Mouse (Mus musculus): ENCODE results near the gene Cmtm8.

Gene Cmtm8

DNA sequence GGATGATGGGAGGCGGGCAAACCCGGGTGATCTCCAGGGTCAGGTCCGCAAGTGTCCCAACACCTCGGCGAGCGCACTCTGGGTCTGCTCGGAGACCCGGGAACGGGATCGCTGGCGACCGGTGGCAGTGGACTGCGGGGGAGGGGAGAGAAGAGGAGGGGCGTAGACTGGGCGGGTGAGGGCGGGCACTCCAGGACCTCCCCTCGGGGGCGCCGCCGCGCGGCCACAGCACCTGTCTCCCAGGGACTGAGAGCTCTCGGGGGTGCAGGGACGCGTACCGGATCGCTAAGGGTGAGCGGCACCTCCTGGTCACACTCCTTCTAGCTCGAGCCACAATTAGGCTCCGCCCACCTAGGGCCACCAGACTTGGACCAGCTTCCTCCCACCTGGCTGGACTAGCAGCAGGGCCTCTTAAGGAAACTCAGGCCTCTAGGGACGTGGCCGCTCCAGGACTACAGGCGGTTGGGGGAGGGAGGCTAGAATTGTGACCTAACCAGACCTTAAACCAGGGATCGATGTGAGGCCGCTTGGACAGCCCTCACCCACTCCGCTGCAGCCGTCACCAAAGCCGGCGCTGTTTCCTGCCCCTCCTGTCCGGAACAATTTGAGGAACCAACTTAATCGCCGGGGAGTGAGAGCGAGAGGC is at the start of gene Cmtm8:
Gene Cmtm8, minus strand, starts transcription at position 140 of the 646 bp plus-strand sequence.
- DNase-seq = peak; percentile 85

DNA sequence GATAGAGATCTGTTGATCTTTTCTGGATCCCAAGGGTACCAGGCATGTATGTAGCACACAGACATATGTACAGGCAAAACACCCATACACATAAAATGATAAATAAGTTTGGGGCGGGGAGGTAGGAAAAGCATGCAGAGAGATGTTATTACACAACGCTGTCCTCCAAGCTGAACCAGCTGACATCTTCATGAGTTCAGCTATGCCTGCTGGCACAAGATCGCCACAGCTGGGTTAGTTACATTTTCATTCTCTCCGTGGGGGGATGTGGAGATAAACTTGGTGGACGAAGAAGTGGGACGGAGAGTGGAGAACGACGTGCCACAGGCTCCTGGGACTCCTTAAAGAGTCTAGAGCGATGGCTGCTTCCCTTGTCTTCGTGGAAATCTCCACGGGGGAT is 49.0 kb upstream of the Cmtm8 start:
- DNase-seq = no peak

DNA sequence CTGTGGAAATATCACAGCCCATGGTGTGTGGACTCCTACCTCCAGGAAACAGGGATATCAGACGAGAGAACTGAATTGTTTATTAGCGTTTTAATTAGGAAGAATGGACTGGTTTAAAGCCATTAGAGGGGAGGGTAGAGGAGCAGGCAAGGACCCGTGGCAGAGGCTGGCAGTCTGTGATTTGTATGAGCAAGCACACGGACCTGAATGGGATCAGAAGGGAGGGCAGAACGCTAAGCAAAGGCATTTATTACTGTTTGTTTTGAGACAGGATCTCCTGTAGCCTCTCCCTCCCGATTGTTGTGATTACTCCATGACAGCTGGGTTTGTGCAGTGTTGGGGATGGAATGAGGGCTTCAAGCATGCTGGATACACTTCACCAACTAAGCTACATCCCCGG is 46.4 kb upstream of the Cmtm8 start:
- no peak for DNase-seq

DNA sequence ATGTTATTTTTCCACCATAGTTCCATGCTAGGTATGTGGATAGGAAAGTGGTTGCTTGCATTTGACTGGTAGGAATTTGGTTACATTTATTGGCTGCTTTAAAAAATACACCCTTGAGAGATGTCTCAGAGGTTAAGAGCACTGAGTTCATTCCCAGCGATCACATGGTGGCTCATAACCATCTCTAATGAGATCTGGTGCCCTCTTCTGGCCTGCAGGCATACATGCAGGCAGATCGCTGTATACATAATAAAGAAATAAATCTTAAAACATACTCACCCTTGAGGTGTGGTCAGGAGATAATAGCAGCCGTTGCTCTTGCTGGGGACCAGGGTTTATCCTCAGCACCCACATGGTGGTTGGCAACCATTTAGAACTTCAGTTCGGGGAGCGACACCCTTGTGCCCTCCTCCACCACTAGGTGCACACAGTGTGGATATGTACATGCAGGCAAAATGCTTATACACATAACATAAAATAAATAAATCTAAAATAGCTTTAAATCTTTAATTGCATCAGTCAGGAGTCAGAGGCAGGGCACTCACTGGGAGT is 45.0 kb upstream of the Cmtm8 start:
- no peak for DNase-seq

DNA sequence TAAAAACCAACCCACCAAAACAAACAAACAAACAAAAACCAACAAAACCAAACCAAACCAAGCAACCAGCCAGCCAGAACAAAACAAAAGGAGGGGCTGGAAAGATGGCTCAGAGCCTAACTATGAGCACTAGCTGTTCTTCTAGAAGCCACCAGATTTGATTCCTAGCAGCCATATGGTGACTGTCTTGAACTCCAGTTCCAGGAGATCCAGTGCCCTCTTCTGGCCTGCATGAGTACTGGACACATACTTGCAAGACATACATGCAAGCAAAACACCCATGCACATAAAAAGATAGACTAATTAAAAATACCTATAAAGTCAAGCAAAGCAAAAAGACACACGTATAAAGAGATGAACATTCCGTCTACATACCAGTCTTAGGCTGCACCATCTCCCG is 43.7 kb upstream of the Cmtm8 start:
- DNase-seq = peak; percentile 63

DNA sequence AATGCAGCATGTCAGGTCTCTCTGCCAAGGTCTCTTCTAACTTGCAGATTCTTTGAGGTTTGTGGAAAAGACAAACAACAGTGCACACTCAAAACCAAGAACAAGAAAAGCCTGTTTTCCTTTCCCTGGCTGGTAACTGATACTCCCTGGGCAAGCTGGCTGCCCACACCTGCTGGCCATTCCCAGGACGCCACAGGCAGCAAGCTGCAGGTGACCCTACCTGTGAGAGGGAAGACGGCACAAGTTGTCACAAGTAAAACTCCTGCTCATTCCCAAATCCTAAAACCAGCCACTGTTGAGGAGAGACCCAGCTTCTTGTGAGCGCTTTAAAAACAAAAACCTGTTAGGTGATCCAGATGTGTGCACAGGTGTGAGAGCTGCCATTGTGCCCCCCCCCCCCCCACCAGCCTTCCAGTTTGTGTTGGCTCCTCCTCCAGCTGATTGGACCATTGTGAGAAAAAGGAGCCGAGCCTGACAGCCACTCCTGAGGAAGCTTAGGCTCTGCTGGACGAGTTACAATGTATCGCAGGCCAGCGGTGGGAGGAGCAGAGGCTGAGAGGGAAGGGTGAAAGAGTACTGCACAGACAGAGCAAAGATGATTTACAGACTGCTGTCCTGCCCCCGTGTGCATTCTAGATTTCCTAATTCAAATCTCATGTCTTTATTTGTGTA is 42.2 kb upstream of the Cmtm8 start:
- DNase-seq = no peak

DNA sequence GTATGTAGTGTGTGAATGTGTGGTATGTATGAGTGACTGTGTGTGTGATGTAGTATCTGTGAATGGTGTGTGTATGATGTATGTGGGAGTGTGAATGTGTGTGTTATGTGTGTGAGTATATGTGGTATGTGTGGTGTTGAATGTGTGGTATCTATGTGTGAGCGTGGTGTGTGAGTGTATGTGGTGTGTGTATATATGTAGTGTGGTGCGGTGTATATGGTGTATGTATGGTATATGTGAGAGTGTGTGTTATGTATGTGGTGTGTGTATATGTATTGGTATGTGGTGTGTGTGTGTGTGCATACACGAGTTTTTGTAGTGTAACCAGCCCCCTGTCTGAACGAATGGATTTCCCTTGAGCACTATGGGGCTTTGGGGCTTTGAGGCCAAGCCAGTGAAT is 41.6 kb upstream of the Cmtm8 start:
- no peak for DNase-seq

DNA sequence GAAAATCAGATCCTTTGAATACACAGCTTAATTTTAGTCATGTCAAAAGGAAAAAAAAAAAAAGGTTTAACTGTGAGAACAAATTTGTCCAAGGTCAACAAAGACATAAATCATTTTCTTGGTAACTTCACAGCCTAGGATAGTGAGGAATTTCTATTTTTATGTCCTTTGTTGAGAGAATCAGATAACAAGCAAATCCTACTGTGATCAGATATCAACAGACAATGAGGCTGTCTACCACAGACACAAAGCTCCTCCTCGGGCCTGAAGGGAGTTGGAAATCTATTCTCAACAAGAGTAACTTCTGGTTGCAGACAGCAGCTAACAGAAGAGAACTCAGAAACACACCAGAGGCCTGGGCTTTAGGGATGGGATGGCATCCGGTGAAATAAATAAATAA is 38.0 kb upstream of the Cmtm8 start:
- no peak for DNase-seq

DNA sequence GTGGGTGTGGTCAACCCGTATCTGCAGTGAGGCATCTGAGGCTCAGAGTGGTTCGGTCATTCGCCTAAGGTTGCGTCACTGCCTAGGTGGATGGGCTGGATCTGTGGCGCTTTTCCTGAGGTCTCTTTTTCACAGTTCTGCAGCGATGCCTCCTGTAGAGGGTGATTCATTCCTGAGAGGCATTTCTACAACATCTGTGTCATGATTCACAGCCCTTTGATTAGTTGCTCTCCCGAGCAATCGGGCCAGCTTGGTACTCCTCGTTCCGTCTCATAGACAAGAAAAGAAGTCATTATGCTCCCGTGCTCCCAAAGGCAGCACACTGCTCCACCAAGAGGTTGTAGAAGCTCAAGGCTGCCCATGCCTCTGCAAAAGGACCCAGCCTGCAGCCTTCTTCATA is 11.4 kb upstream of the Cmtm8 start:
- DNase-seq = peak; percentile 46

DNA sequence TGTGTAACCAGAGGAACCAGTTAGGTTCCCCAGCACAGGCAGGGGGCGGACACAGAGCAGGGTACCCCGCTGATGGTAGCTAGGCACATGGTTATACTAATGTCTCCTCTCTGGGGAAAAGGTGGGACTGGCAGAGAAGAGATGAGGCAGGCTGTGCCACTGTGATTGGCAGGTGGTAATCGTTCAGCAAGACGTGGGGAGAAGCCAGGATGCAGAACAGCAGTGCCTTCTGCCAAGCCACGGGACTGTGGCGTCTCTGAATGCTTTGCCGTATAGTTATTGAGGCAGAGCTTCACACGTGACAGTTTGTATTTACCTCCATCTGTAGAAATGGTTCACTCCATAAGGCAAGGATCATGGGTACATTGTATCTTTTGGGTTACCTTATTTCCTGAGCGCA is 10.7 kb upstream of the Cmtm8 start:
- no peak for DNase-seq

DNA sequence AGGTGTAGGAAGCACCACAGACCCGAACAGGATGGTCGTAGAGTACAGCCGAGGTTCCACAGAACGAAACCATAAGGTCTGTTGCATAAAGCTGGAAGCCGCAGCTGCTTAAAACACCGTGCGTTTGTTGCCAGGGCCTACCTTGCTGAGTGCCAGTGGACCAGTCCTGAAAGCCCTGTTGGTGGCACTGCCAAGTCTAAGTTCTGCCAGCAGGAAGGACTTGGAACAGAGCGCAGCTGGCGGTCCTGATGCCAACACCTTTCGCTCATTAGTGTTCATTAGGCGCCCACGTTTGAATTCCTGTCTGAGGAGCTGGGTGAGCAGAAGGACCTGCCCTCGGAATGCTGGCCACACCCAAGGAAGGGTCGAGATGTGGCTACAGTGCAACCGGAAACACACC is 9.4 kb upstream of the Cmtm8 start:
- DNase-seq = no peak

DNA sequence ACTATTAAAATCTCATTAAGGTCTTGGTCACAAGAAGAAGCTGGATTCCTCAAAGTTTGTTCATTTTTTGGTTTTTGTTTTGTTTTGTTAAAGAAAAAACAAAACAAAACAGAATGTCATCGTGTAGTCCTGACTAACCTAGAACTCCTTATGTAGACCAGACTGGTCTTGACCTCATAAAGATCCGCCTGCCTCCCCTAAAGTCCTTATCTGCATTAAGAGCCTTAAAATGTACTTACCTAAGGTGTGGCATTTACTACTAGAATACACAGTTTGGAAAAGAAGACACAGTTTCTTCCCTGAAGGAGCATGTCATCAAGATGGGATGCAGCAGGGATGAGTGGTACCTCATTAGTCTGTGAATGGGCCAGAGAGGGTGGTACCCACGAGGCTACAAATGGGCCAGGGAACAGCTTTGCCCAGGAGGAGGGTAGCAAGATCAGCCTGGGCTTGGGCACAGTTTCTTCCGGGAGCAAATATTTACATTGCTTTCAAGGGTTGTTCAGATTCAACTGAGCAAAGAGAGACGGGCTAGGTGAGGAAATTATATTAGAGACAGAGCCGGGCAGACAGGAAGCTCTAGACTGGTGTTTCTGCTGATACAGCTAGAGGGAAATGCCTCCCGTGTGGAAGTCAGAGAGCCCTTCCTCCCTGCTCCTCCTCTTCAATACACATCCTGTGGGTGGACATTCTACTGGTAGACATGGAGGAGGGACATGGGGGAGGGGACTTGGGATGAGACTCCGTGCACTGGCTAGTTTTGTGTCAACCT is 7.6 kb upstream of the Cmtm8 start:
- peak; percentile 38 for DNase-seq

DNA sequence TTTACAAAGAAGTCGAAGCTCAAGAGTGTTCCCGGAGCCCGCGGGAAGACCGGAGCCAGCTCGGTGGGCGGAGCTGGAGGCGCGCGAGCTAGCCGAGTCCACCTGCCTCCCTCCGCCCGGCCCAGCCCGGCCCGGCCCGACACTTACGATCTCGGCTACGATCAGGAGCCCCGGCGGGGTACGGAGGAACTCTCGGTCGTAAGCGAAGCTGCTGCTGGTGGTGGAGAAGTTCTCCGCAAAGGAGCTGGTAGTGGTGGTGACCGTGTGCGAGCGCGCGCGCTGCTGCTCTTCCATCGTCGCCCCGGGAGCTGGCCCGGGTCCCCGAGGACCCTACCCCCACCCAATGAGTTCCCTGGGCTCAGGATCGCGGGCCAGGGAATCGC is 331 bp downstream of the Cmtm8 start:
- peak; percentile 75 for DNase-seq

DNA sequence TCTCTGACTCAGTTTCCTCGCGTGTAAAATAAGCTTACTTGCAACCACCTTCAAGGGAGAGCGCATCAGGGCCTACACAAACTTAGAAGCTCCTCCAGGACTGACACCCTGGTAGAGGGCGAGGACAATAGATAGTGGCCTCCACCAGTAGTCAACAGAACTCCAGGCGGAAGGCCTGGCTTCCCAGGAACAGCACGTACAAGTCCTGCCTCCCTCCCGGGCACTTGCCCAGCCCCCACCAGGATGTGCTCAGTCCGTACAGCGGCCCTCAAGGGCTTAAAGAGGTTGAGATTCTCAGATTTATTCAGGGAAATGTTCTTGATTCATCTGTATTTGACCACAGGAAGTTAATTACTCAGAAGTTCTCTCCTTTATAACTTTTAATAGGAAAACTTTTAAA is 1.1 kb downstream of the Cmtm8 start:
- DNase-seq = peak; percentile 67

DNA sequence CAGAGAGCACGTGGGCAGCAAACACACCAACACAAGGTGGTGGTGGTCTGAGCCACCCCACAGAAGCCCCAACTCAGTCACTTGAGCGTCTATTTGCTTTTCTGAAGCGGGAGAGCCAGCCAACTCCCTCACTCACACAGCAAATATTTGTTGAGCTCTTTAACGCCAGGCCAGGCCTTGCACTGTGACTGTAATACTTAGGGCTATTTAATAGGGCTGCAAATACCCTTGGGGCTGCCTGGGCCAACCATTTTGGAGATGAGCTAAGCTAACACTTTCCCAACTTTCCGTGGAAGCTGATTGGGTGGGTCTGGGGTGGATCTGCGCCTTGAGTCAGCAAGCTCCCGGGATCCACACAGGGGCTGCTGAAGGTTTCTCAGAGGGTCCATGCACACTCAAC is 1.7 kb downstream of the Cmtm8 start:
- no peak for DNase-seq

DNA sequence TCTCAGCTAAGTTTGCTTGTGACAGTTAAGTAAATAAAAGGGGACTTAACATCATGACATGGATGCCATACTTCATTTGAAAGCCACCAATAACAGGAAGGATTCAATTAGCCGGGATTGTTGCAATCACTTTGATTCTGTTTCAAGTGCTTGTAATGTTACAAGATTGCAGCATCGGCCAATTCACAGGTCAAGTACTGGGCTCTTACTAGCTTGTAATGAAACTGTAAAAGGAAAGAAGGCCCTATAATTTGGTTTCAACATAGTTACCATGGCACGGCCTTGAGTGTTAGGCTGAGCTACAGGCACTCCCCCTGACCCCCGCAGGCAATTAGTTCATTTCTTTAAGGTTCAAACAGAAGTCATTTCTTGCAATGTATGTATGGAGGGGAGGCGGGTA is 5.1 kb downstream of the Cmtm8 start:
- DNase-seq = no peak

DNA sequence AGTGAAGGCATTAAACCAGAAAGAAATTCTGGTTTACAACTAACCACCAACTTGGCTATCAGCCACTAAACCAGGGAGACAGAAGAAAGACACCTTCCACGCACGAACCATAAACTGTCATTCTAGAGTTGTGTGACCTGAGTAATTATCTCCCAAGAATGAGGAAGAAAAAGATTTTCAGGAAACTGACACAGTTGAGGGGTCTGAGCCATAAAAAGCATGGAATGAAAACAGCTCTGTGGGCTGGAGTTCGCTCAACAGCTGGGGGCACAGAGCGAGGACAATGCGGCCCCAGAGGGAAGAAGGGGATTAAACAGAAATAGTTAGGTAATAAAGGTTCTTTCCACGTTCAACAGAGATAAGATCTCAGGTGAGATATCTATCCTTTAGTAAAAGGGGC is 12.4 kb downstream of the Cmtm8 start:
- DNase-seq = no peak

DNA sequence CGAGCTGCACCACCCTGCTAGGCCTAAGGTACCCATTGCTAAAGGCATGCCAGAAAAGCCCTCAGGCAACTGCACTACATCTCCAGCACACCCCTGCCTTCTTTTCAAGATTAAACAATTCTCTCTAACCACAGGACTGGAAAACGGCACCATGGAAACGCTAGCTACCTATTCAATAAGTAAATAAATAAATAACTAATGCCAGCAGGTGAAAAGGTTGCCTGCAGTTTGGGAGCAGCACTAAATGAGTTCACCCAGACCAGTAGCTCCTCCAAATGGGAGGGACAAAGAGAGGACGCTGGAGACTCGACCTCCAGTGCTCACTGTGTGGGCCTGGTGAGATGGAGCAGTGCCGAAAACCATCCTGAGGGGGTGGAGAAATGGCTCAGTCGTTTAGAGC is 13.6 kb downstream of the Cmtm8 start:
- no peak for DNase-seq

DNA sequence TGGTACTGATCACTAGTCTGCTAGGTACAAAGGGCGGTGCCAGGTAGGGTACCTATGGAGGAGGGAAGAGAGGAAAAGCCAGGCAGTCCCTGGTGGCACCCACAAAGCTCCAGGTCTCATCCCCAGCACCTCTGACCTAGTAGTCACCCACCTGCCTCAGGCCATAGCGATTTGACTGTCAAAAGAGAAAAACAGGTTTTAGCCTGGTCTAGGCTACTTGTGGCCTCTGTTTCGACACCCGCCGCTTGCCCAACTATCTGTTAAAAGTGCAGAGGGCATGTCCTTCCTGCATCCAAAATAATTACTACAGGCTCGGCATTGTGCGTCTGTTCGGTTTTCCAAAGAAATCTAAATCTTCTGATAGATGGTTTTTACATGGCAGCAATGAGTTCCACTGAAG is 14.3 kb downstream of the Cmtm8 start:
- DNase-seq = no peak

DNA sequence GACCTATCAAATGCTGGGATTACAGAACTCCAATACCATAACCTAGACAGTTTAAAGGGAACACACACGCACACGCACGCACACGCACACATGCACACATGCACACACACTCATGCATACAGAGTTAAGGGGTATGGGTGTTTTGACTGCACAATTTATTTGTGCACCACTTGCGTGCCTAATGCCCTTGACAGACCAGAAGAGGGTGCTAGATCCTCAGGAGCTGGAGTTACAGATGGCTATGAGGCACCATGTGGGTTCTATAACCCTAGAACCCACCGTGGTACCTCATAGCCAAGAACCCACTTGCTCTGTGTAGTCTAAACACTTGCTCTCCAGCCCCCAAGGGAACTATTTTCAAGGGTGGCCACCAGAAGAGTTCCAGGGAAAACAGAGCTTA is 15.6 kb downstream of the Cmtm8 start:
- no peak for DNase-seq

DNA sequence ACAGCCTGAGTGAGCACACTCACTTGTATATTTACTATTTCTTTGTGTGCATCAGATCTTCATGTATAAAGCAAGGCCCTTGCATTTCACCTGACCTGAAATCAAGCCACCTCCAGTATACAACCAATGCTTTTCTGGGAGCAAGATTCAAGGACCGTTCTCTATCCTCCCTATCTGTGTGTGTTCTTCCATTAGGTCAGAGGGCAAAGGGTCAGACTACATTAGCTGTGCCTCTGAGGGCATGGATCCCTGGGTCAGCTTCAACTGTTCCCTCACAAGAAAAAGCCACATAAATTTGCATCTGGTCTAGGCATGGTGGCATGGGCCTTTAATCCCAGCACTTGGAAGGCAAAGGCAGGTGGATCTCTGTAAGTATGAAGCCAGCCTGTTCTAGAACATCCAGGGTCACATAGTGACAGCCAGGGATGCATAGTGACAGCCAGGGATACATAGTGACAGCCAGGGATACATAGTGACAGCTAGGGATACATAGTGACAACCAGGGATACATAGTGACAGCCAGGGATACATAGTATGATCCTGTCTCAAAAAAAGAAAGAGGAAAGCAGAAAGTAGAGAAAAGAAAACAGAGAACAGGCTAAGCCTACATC is 16.6 kb downstream of the Cmtm8 start:
- no peak for DNase-seq

DNA sequence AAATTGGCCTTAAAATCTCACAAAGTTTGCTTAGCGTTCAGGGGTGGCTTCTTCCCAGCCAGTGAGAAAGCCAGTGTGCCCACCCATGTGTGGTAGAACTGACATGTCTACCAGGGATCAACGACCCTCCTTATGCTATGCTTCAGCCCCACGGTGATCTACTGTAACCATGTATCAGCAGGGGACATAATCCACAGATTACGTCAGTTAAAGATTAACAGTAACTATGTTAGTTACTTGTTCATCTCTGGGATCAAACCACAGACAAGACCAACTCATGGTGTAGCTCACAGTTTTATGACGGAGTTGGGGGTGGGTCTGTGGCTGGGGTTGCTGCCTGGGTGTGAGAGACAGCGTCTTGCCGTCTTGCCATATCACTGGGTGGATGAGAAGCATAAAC is 19.8 kb downstream of the Cmtm8 start:
- DNase-seq = no peak

DNA sequence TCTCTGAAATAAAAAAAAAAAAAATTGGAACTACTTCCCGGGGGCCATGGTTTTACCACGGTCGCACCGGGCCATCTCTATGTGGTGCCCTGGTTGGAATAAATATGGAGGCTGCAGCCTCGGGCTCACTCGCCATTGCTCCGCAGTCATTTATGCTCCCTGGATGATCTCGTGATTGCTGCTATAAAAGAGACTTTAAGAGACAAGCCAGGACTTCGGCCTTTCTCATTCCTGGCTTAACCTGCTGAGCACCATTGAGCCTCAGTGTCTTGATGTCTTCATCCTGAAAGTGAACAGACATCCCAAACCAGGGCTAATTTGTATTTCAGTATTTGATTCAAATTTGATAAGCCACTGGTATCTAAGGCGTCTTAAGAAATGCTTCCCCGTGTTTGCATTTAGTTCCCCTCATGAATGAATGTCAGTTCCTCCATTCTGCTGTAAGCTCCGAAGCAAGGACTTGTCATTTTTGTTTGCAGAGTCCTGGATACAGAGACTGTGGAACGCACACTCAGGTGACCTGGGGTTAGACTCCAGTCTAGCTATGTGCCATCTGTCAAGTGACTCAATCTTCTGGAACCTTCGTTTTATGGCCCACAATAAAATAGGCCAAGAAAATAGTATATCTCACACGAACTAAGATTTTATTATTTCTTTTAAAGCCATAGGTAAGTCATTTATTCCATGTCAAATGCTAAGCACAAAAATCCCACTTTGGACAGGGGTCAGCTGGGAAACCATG is 22.2 kb downstream of the Cmtm8 start:
- DNase-seq = no peak
